Mouse (Mus musculus) liver, postnatal 0 days (tissue): Measurements from ENCODE around the gene Glrp1.

ENCODE experiments used
- CTCF ChIP-seq: sonication (generic); IDR thresholded peaks from 2 replicates; pipeline ENCODE4 v1.5.1; 2016; ENCODE audit warnings: antibody characterized with exemption, low read depth
- EP300 ChIP-seq: IDR thresholded peaks from 2 replicates; pipeline ENCODE4 v1.6.1; 2016; ENCODE audit warnings: antibody characterized with exemption, low read depth, mild to moderate bottlenecking

DNA sequence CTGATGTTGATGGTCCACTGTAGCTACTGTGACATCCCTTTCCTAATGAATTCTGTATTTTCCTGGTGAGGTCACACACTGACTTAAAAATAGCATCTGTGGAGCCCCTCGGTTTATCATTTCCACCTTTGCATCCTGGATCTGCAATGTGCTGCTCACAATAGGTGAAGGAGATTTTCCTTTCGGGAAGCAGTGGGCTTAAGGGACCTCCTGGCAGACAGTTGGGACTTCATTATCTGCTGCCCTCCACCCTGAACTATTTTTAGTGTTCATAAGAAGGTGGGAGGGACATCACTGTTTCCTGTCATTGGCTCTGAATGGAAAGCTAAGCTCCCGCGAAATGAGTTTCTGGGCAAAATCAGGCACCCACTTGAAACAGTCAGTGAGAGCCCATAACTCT lies 20.9 kb downstream of the Glrp1 start:
- TF ChIP-seq CTCF: no peak
- TF ChIP-seq EP300: no peak
